Mouse (Mus musculus): Measurements from ENCODE around the gene Frs2. TPM values are rescaled to one million over a fixed set of nuclear protein-coding genes. Genes with fewer than 3 reads are reported as not detected.
"Not testable (repeated sequence)": the region's sequence is repeated elsewhere in the genome, so short reads cannot be mapped to it uniquely, and the experiment has no call there.

The Frs2 gene
- polyA plus RNA-seq, 1 experiment from 2014 or later: 37.4 TPM

- Histone ChIP-seq H3K4me1 (ENCODE audit: control insufficient read depth, insufficient read depth, low read length) (no peaks in the 10 kb centered on the region), H3K27ac (ENCODE audit: low read length) (peak overlapping the region; percentile 93; the same call in 1 of the 2 replicates)
- ATAC-seq (ENCODE audit: insufficient number of reproducible peaks, insufficient read depth, low FRiP score, low read depth): no peak
Observed at GRCm38 (mm10) chr10:117062894-117063253, 85.5 kb downstream of the Frs2 start.

GRCm38 (mm10) chr10:117055668-117056067 lies 92.7 kb downstream of the Frs2 start:
- no peak overlapping the region for H3K27ac ChIP-seq (ENCODE audit: low read length)
- H3K9me3 ChIP-seq (ENCODE audit: control insufficient read depth, low read depth, low read length): no peaks in the 10 kb centered on the region
- H3K27me3 ChIP-seq (ENCODE audit: control insufficient read depth, insufficient read depth, low read length): no peaks in the 10 kb centered on the region
- no peak for ATAC-seq (ENCODE audit: insufficient number of reproducible peaks, insufficient read depth, low FRiP score, low read depth)
- no peaks in the 10 kb centered on the region for H3K4me1 ChIP-seq (ENCODE audit: control insufficient read depth, insufficient read depth, low read length)
- H3K9ac ChIP-seq (replicated peaks; ENCODE audit: low read depth, low read length): no peak overlapping the region
- WGBS: 87% methylated on average over 4 of the region's 4 CpGs
- H3K4me2 ChIP-seq (replicated peaks; ENCODE audit: low read depth, low read length): no peak overlapping the region
- peaks cover 95% of the 10 kb centered on the region for H3K36me3 ChIP-seq (ENCODE audit: control insufficient read depth, insufficient read depth, low read length)
- H3K4me3 ChIP-seq (ENCODE audit: low read depth, low read length): no peak overlapping the region

More at GRCm38 (mm10) chr10:117062894-117063253, 85.5 kb downstream of the Frs2 start:
- Histone ChIP-seq H3K36me3 (ENCODE audit: control insufficient read depth, insufficient read depth, low read length) (peaks cover 38% of the 10 kb centered on the region), H3K9ac (replicated peaks; ENCODE audit: low read depth, low read length) (peak overlapping the region; percentile 69), H3K27me3 (ENCODE audit: control insufficient read depth, insufficient read depth, low read length) (no peaks in the 10 kb centered on the region), H3K4me3 (ENCODE audit: low read depth, low read length) (peak overlapping the region; percentile 95), H3K9me3 (ENCODE audit: control insufficient read depth, low read depth, low read length) (no peaks in the 10 kb centered on the region), H3K4me2 (replicated peaks; ENCODE audit: low read depth, low read length) (peak overlapping the region; percentile 92)
- 3% methylated on average over 15 of the region's 15 CpGs for WGBS

GRCm38 (mm10) chr10:117049961-117050597 lies 98.3 kb downstream of the Frs2 start:
- Histone ChIP-seq H3K4me1 (ENCODE audit: control insufficient read depth, insufficient read depth, low read length) (0 out of 2 replicates have a peak, but pooled peaks cover 5% of the 10 kb centered on the region), H3K27ac (ENCODE audit: low read length) (no peak overlapping the region), H3K9ac (replicated peaks; ENCODE audit: low read depth, low read length) (no peak overlapping the region), H3K4me3 (ENCODE audit: low read depth, low read length) (no peak overlapping the region), H3K4me2 (replicated peaks; ENCODE audit: low read depth, low read length) (no peak overlapping the region), H3K36me3 (ENCODE audit: control insufficient read depth, insufficient read depth, low read length) (peaks cover 59% of the 10 kb centered on the region), H3K9me3 (ENCODE audit: control insufficient read depth, low read depth, low read length) (no peaks in the 10 kb centered on the region), H3K27me3 (ENCODE audit: control insufficient read depth, insufficient read depth, low read length) (no peaks in the 10 kb centered on the region)
- 86% methylated on average over 4 of the region's 4 CpGs for WGBS
- ATAC-seq (ENCODE audit: insufficient number of reproducible peaks, insufficient read depth, low FRiP score, low read depth): no peak

GRCm38 (mm10) chr10:117049253-117049652 lies 99.1 kb downstream of the Frs2 start:
- no peak overlapping the region for H3K4me3 ChIP-seq (ENCODE audit: low read depth, low read length)

GRCm38 (mm10) chr10:117045175-117046056 lies 102.9 kb downstream of the Frs2 start, which contains the start of gene Lrrc10:
Lrrc10 (plus strand) TSS chr10:117045341.
- no peak within 1 kb of the TSS for H3K27ac ChIP-seq (ENCODE audit: low read length)
- ATAC-seq (ENCODE audit: insufficient number of reproducible peaks, insufficient read depth, low FRiP score, low read depth): no peak; the same call in 1 of the 2 replicates
- no peaks in the 10 kb centered on the region for H3K27me3 ChIP-seq (ENCODE audit: control insufficient read depth, insufficient read depth, low read length)
- no peaks in the 10 kb centered on the region for H3K9me3 ChIP-seq (ENCODE audit: control insufficient read depth, low read depth, low read length)
- 42% methylated on average over 40 of the region's 40 CpGs for WGBS
- H3K4me1 ChIP-seq (ENCODE audit: control insufficient read depth, insufficient read depth, low read length): 0 out of 2 replicates have a peak, but pooled peaks cover 5% of the 10 kb centered on the region
- H3K4me2 ChIP-seq (replicated peaks; ENCODE audit: low read depth, low read length): peak within 1 kb of the TSS; percentile 29
- H3K9ac ChIP-seq (replicated peaks; ENCODE audit: low read depth, low read length): no peak within 1 kb of the TSS; the same call in 1 of the 2 replicates
- peaks cover 14% of the 10 kb centered on the region; the same call in 1 of the 2 replicates for H3K36me3 ChIP-seq (ENCODE audit: control insufficient read depth, insufficient read depth, low read length)
- no peak within 1 kb of the TSS for H3K4me3 ChIP-seq (ENCODE audit: low read depth, low read length)

More at GRCm38 (mm10) chr10:117049253-117049652, 99.1 kb downstream of the Frs2 start:
- WGBS: 83% methylated on average over 4 of the region's 4 CpGs
- H3K9me3 ChIP-seq (ENCODE audit: control insufficient read depth, low read depth, low read length): no peaks in the 10 kb centered on the region
- peaks cover 50% of the 10 kb centered on the region for H3K36me3 ChIP-seq (ENCODE audit: control insufficient read depth, insufficient read depth, low read length)
- no peak overlapping the region for H3K27ac ChIP-seq (ENCODE audit: low read length)
- H3K27me3 ChIP-seq (ENCODE audit: control insufficient read depth, insufficient read depth, low read length): no peaks in the 10 kb centered on the region
- H3K4me1 ChIP-seq (ENCODE audit: control insufficient read depth, insufficient read depth, low read length): 0 out of 2 replicates have a peak, but pooled peaks cover 5% of the 10 kb centered on the region
- H3K4me2 ChIP-seq (replicated peaks; ENCODE audit: low read depth, low read length): no peak overlapping the region
- no peak for ATAC-seq (ENCODE audit: insufficient number of reproducible peaks, insufficient read depth, low FRiP score, low read depth)
- H3K9ac ChIP-seq (replicated peaks; ENCODE audit: low read depth, low read length): no peak overlapping the region

GRCm38 (mm10) chr10:117043497-117044166 lies 104.7 kb downstream of the Frs2 start:
- H3K9ac ChIP-seq (replicated peaks; ENCODE audit: low read depth, low read length); H3K27me3 ChIP-seq (ENCODE audit: control insufficient read depth, insufficient read depth, low read length); H3K27ac ChIP-seq (ENCODE audit: low read length); ATAC-seq (ENCODE audit: insufficient number of reproducible peaks, insufficient read depth, low FRiP score, low read depth); H3K9me3 ChIP-seq (ENCODE audit: control insufficient read depth, low read depth, low read length); H3K4me1 ChIP-seq (ENCODE audit: control insufficient read depth, insufficient read depth, low read length); H3K36me3 ChIP-seq (ENCODE audit: control insufficient read depth, insufficient read depth, low read length); H3K4me3 ChIP-seq (ENCODE audit: low read depth, low read length): not testable (repeated sequence)
- WGBS: 36% methylated on average over 16 of the region's 16 CpGs
- H3K4me2 ChIP-seq (replicated peaks; ENCODE audit: low read depth, low read length): 0 out of 2 replicates have a peak overlapping the region, but pooled peaks have one; percentile 16

GRCm38 (mm10) chr10:117042295-117042694 lies 106.0 kb downstream of the Frs2 start:
- Histone ChIP-seq H3K9ac (replicated peaks; ENCODE audit: low read depth, low read length) (no peak overlapping the region), H3K4me1 (ENCODE audit: control insufficient read depth, insufficient read depth, low read length) (0 out of 2 replicates have a peak, but pooled peaks cover 5% of the 10 kb centered on the region), H3K36me3 (ENCODE audit: control insufficient read depth, insufficient read depth, low read length) (no peaks in the 10 kb centered on the region), H3K9me3 (ENCODE audit: control insufficient read depth, low read depth, low read length) (no peaks in the 10 kb centered on the region), H3K27me3 (ENCODE audit: control insufficient read depth, insufficient read depth, low read length) (no peaks in the 10 kb centered on the region), H3K4me3 (ENCODE audit: low read depth, low read length) (no peak overlapping the region), H3K27ac (ENCODE audit: low read length) (no peak overlapping the region), H3K4me2 (replicated peaks; ENCODE audit: low read depth, low read length) (no peak overlapping the region)
- no peak for ATAC-seq (ENCODE audit: insufficient number of reproducible peaks, insufficient read depth, low FRiP score, low read depth)
- 79% methylated on average over 14 of the region's 14 CpGs for WGBS

GRCm38 (mm10) chr10:117040355-117040754 lies 108.0 kb downstream of the Frs2 start:
- ATAC-seq (ENCODE audit: insufficient number of reproducible peaks, insufficient read depth, low FRiP score, low read depth): no peak
- WGBS: 68% methylated on average over 6 of the region's 6 CpGs

More at GRCm38 (mm10) chr10:117040355-117040754, 108.0 kb downstream of the Frs2 start:
- H3K9me3 ChIP-seq (ENCODE audit: control insufficient read depth, low read depth, low read length): no peaks in the 10 kb centered on the region
- H3K27me3 ChIP-seq (ENCODE audit: control insufficient read depth, insufficient read depth, low read length): no peaks in the 10 kb centered on the region
- no peaks in the 10 kb centered on the region for H3K36me3 ChIP-seq (ENCODE audit: control insufficient read depth, insufficient read depth, low read length)
- no peaks in the 10 kb centered on the region for H3K4me1 ChIP-seq (ENCODE audit: control insufficient read depth, insufficient read depth, low read length)
- no peak overlapping the region for H3K4me2 ChIP-seq (replicated peaks; ENCODE audit: low read depth, low read length)
- H3K9ac ChIP-seq (replicated peaks; ENCODE audit: low read depth, low read length): no peak overlapping the region
- H3K4me3 ChIP-seq (ENCODE audit: low read depth, low read length): no peak overlapping the region
- no peak overlapping the region for H3K27ac ChIP-seq (ENCODE audit: low read length)

Measured in stomach, embryonic 14.5 days (tissue).